Mouse (Mus musculus) kidney, adult 9 months (tissue): ENCODE data around the gene Samd13.

ENCODE experiments used
- DNase-seq: peaks from one replicate; pipeline ENCODE4 v3.0.0; 2022

Samd13 gene

GRCm38 (mm10) chr3:146684811-146685675 lies at the start of gene Samd13:
Gene Samd13, minus strand, starts transcription at chr3:146685592.
- DNase-seq: peak; percentile 12

DNA sequence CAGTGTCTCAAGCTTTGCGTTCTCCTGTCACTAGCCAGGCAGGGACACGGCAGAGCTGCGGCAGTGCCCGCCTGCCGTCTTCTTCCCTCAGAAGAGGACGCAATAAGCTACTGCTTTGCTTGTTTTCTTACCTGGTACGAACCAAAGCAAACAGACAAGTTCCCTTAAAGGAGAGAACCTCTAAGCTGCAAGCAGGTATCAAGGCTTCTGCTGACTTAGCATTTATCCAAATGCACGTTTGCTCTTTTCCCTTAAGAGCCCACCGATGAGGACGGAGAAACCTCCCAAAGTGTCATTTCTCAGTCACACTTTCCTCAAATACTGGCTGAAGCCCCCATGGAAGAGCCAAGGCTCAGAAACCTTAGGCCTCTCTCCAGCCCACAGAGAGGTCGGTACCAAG lies 46.1 kb upstream of the Samd13 start:
- no peak for DNase-seq

GRCm38 (mm10) chr3:146723037-146723436 lies 37.6 kb upstream of the Samd13 start:
- DNase-seq: no peak

GRCm38 (mm10) chr3:146719696-146720095 lies 34.3 kb upstream of the Samd13 start:
- no peak for DNase-seq

- DNase-seq: peak; percentile 21
Measured at GRCm38 (mm10) chr3:146718251-146718650, 32.9 kb upstream of the Samd13 start.

DNA sequence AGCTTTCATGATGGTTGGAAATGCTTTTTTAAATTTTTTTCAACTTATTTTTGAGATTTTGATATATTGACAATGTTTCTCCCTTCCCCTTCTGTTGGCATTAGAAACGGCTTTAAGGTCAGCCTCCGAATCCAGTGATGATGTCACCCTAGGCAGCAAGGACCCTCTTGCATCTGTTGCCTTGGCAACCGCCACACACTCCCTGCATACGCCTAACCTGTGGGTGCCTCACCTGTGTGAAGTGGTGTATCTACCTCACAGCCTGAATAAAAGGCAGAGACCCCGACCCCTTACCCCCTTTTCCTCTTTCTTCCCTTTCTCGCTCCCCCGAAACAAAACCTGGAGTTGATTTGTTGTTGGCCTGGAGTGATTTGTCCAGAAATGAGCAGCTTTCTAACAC lies 26.9 kb upstream of the Samd13 start:
- no peak for DNase-seq

DNA sequence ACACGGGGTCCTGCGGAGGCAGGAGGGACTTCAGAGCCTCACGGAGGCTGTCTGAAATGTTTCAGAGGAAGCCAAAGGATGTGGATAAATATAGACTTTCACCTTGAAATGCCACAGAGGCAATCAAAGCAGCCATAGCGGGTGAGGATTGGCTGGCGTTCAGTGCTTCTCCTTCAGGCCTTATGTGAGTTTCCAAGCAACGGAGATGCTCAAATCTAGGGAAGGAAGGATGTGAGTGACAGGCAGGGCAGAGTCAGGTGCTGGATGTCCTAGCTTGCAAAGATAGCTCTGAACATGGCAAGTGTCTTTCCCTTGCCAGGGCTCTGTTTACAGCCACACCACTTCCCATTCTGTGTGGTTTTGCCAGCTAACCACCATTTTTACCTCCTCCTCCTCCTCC lies 26.2 kb upstream of the Samd13 start:
- DNase-seq: no peak

- DNase-seq: no peak
Measured at GRCm38 (mm10) chr3:146711084-146711483, 25.7 kb upstream of the Samd13 start.

- no peak for DNase-seq
Measured at GRCm38 (mm10) chr3:146709086-146709485, 23.7 kb upstream of the Samd13 start.

DNA sequence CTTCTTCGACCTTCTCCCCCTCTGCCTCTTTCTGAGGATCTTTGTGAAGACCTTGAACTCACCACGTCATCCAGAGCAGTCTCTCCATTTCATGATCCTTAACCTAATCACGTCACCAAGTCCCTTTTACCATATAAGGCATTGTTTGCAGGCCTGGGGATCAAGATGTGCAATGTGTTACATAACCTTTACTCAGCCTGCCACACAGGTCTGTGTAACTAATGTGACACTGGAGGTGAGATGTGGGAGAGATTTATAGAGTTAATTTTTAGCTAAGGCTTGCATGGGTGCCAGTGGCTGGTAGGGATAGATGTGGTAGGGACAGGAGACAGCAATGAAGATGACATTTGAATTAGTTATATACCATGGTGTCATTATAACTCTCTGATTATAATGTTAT lies 23.0 kb upstream of the Samd13 start:
- no peak for DNase-seq

- DNase-seq: no peak
Measured at GRCm38 (mm10) chr3:146704099-146704498, 18.7 kb upstream of the Samd13 start.

DNA sequence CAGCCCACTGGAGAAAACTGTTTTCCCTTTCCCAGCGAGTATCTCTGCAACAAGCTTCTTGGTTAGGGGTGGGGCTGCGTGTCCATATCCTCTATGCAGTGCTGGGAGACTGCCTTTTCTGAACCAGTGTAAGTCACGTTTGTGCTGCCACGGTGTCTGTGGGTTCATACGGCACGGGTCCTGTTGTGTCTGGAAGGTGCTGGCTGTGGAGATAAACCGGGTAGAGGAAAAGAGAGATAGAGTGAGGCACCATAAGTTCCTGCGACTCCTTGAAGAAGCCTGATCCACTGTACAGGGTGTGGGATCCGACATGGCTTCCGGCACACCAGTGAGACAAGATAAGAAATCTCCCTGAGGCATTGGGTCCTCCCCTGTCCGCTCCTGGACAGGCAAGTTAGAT lies 14.7 kb upstream of the Samd13 start:
- DNase-seq: no peak

GRCm38 (mm10) chr3:146698982-146699381 lies 13.6 kb upstream of the Samd13 start:
- DNase-seq: no peak

- DNase-seq: no peak
Measured at GRCm38 (mm10) chr3:146692547-146692946, 7.2 kb upstream of the Samd13 start.

GRCm38 (mm10) chr3:146687121-146687725 lies 1.8 kb upstream of the Samd13 start:
- no peak for DNase-seq

GRCm38 (mm10) chr3:146686428-146686827 lies 1.0 kb upstream of the Samd13 start:
- DNase-seq: no peak

GRCm38 (mm10) chr3:146683095-146683494 lies 2.3 kb downstream of the Samd13 start:
- DNase-seq: no peak

- DNase-seq: peak; percentile 65
Measured at GRCm38 (mm10) chr3:146682140-146682651, 3.2 kb downstream of the Samd13 start.

DNA sequence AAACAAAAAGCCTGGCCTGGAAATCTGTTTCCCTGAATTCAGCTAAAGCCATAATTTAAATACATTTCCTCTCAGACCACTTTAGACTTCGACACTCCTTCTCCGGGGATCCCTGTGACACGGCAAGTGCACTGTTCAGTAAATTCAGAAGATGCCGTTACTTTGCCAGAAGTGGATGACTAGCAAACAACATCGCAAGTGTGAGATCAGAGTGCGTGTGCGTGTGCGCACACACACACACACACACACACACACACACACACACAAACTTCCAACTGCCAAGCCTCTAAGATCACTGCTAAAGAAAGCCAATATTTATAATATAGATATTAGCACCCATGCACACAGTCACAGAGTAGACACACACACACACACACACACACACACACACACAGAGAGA lies 3.7 kb downstream of the Samd13 start:
- DNase-seq: no peak

DNA sequence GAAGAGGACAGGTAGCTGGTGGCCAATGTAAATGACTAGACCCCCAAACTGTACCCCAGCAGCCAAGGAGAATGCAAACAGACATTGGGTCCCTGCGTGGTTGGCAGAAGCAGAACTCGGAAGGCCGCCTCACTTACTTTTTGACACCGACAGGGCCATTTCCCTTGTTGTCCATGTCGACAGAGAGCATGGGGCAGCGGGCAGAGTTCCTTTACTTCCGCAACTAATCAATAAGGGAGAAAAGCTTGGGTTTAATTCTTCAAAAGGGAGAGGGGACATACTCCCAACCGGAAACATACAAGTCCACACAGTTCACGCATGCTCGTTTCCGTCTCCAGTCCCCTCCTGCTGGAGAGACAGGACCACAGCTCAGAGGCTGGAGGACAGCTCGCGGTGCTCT lies 4.8 kb downstream of the Samd13 start:
- no peak for DNase-seq

DNA sequence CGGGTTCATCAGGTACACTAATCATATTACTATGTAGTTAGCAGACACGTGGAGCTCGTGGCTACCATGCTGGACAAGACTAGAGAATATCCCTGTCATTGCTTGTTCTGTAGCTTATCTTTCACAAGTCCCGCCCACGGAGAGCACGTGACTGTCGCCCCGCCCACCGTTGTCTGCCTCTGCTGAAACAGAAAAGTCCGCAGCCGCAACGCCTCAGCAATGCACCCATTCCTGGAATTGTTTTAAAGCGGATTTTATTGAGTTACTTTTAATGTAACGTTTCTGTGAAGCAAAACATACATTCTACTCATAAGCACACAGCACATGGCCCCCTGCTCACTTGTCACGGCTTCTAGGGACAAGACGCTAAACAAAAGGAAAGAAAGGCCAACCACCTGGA lies 5.7 kb downstream of the Samd13 start:
- DNase-seq: no peak

GRCm38 (mm10) chr3:146676193-146676592 lies 9.2 kb downstream of the Samd13 start:
- DNase-seq: no peak

GRCm38 (mm10) chr3:146675101-146675500 lies 10.3 kb downstream of the Samd13 start:
- no peak for DNase-seq

- DNase-seq: no peak
Measured at GRCm38 (mm10) chr3:146671121-146671520, 14.3 kb downstream of the Samd13 start.
